Mouse (Mus musculus): ENCODE results near the gene Chid1. TPM values are rescaled to one million over a fixed set of nuclear protein-coding genes. Genes with fewer than 3 reads are reported as not detected.

Chid1 gene
- total and polyA plus RNA-seq, 2 experiments from 2014 or later = 17.7 to 23.5 TPM

GRCm38 (mm10) chr7:141471236-141471635, 68.4 kb downstream of the Chid1 start:
- H3K4me3 ChIP-seq (ENCODE audit: low read depth, low read length) = no peak overlapping the region
- H3K36me3 ChIP-seq (replicated peaks; ENCODE audit: control insufficient read depth, insufficient read depth, low read length) = peaks cover 32% of the 10 kb centered on the region
- H3K9me3 ChIP-seq (replicated peaks; ENCODE audit: control insufficient read depth, low read length) = no peaks in the 10 kb centered on the region
- TF ChIP-seq CTCF (IDR thresholded peaks at IDR 0.05; ENCODE audit: low read depth) (no peak), EP300 (IDR thresholded peaks at IDR 0.05; ENCODE audit: low read depth) (no peak)
- DNase-seq (ENCODE audit: low spot score) = no peak
- no peak overlapping the region for H3K27ac ChIP-seq (ENCODE audit: low read depth)
- WGBS = 89% methylated on average over 1 of the region's 1 CpGs
- ATAC-seq (ENCODE audit: insufficient read depth, low read depth) = no peak
- no peak overlapping the region for H3K9ac ChIP-seq (replicated peaks; ENCODE audit: low read depth, low read length)
- no peak overlapping the region for H3K4me2 ChIP-seq (ENCODE audit: low read depth, low read length)
- H3K4me1 ChIP-seq (ENCODE audit: control insufficient read depth, insufficient read depth) = peaks cover 40% of the 10 kb centered on the region
- no peaks in the 10 kb centered on the region for H3K27me3 ChIP-seq (ENCODE audit: control insufficient read depth, insufficient read depth, low read length)

- peaks cover 32% of the 10 kb centered on the region for H3K36me3 ChIP-seq (replicated peaks; ENCODE audit: control insufficient read depth, insufficient read depth, low read length)
- DNase-seq (ENCODE audit: low spot score) (no peak), ATAC-seq (ENCODE audit: insufficient read depth, low read depth) (no peak)
- TF ChIP-seq CTCF (IDR thresholded peaks at IDR 0.05; ENCODE audit: low read depth) = no peak
- TF ChIP-seq EP300 (IDR thresholded peaks at IDR 0.05; ENCODE audit: low read depth) = no peak
- peak overlapping the region; percentile 97; the same call in 1 of the 2 replicates for H3K27ac ChIP-seq (ENCODE audit: low read depth)
- peaks cover 33% of the 10 kb centered on the region for H3K4me1 ChIP-seq (ENCODE audit: control insufficient read depth, insufficient read depth)
- no peak overlapping the region for H3K4me3 ChIP-seq (ENCODE audit: low read depth, low read length)
- no peak overlapping the region for H3K9ac ChIP-seq (replicated peaks; ENCODE audit: low read depth, low read length)
- no peaks in the 10 kb centered on the region for H3K9me3 ChIP-seq (replicated peaks; ENCODE audit: control insufficient read depth, low read length)
- WGBS = 91% methylated on average over 10 of the region's 10 CpGs
- H3K27me3 ChIP-seq (ENCODE audit: control insufficient read depth, insufficient read depth, low read length) = no peaks in the 10 kb centered on the region
- no peak overlapping the region for H3K4me2 ChIP-seq (ENCODE audit: low read depth, low read length)
Observed at GRCm38 (mm10) chr7:141470637-141470944, 69.1 kb downstream of the Chid1 start.

GRCm38 (mm10) chr7:141469901-141470636, 69.6 kb downstream of the Chid1 start:
- peaks cover 32% of the 10 kb centered on the region for H3K4me1 ChIP-seq (ENCODE audit: control insufficient read depth, insufficient read depth)
- H3K27me3 ChIP-seq (ENCODE audit: control insufficient read depth, insufficient read depth, low read length) = no peaks in the 10 kb centered on the region
- H3K36me3 ChIP-seq (replicated peaks; ENCODE audit: control insufficient read depth, insufficient read depth, low read length) = peaks cover 32% of the 10 kb centered on the region
- H3K4me2 ChIP-seq (ENCODE audit: low read depth, low read length) = no peak overlapping the region
- DNase-seq (ENCODE audit: low spot score) = no peak
- H3K9me3 ChIP-seq (replicated peaks; ENCODE audit: control insufficient read depth, low read length) = no peaks in the 10 kb centered on the region
- no peak for ATAC-seq (ENCODE audit: insufficient read depth, low read depth)
- H3K27ac ChIP-seq (ENCODE audit: low read depth) = peak overlapping the region; percentile 97
- no peak overlapping the region for H3K4me3 ChIP-seq (ENCODE audit: low read depth, low read length)
- WGBS = 76% methylated on average over 18 of the region's 18 CpGs
- no peak overlapping the region for H3K9ac ChIP-seq (replicated peaks; ENCODE audit: low read depth, low read length)
- TF ChIP-seq CTCF (IDR thresholded peaks at IDR 0.05; ENCODE audit: low read depth) = no peak
- no peak for TF ChIP-seq EP300 (IDR thresholded peaks at IDR 0.05; ENCODE audit: low read depth)

GRCm38 (mm10) chr7:141469352-141469751, 70.3 kb downstream of the Chid1 start:
- DNase-seq (ENCODE audit: low spot score) = no peak

GRCm38 (mm10) chr7:141468522-141469211, 71.0 kb downstream of the Chid1 start:
- Histone ChIP-seq H3K9me3 (replicated peaks; ENCODE audit: control insufficient read depth, low read length) (no peaks in the 10 kb centered on the region), H3K4me1 (ENCODE audit: control insufficient read depth, insufficient read depth) (peaks cover 23% of the 10 kb centered on the region), H3K4me3 (ENCODE audit: low read depth, low read length) (peak overlapping the region; percentile 63), H3K36me3 (replicated peaks; ENCODE audit: control insufficient read depth, insufficient read depth, low read length) (peaks cover 32% of the 10 kb centered on the region), H3K4me2 (ENCODE audit: low read depth, low read length) (peak overlapping the region; percentile 66), H3K27me3 (ENCODE audit: control insufficient read depth, insufficient read depth, low read length) (peaks cover 11% of the 10 kb centered on the region; the same call in 1 of the 2 replicates), H3K9ac (replicated peaks; ENCODE audit: low read depth, low read length) (peak overlapping the region; percentile 71), H3K27ac (ENCODE audit: low read depth) (peak overlapping the region; percentile 97)
- DNase-seq (ENCODE audit: low spot score) (peak; percentile 93), ATAC-seq (ENCODE audit: insufficient read depth, low read depth) (peak; percentile 70)
- TF ChIP-seq CTCF (IDR thresholded peaks at IDR 0.05; ENCODE audit: low read depth) (peak; percentile 56), EP300 (IDR thresholded peaks at IDR 0.05; ENCODE audit: low read depth) (no peak)
- 0% methylated on average over 8 of the region's 8 CpGs for WGBS

More at GRCm38 (mm10) chr7:141469352-141469751, 70.3 kb downstream of the Chid1 start:
- peak overlapping the region; percentile 66 for H3K4me2 ChIP-seq (ENCODE audit: low read depth, low read length)
- TF ChIP-seq CTCF (IDR thresholded peaks at IDR 0.05; ENCODE audit: low read depth) (no peak), EP300 (IDR thresholded peaks at IDR 0.05; ENCODE audit: low read depth) (no peak)
- H3K4me1 ChIP-seq (ENCODE audit: control insufficient read depth, insufficient read depth) = peaks cover 30% of the 10 kb centered on the region
- peak overlapping the region; percentile 97 for H3K27ac ChIP-seq (ENCODE audit: low read depth)
- H3K36me3 ChIP-seq (replicated peaks; ENCODE audit: control insufficient read depth, insufficient read depth, low read length) = peaks cover 32% of the 10 kb centered on the region
- 73% methylated on average over 6 of the region's 6 CpGs for WGBS
- peak overlapping the region; percentile 71; the same call in 1 of the 2 replicates for H3K9ac ChIP-seq (replicated peaks; ENCODE audit: low read depth, low read length)
- ATAC-seq (ENCODE audit: insufficient read depth, low read depth) = no peak
- no peaks in the 10 kb centered on the region for H3K9me3 ChIP-seq (replicated peaks; ENCODE audit: control insufficient read depth, low read length)
- H3K4me3 ChIP-seq (ENCODE audit: low read depth, low read length) = peak overlapping the region; percentile 63; the same call in 1 of the 2 replicates
- H3K27me3 ChIP-seq (ENCODE audit: control insufficient read depth, insufficient read depth, low read length) = peaks cover 4% of the 10 kb centered on the region; the same call in 1 of the 2 replicates
